Mouse (Mus musculus) MEL (cell line): ENCODE data around the gene Chmp5. TPM values are rescaled to one million over a fixed set of nuclear protein-coding genes. Genes with fewer than 3 reads are reported as not detected.

Source experiments
- DNase-seq: peaks from one replicate; pipeline ENCODE4 v3.0.0; 2011; ENCODE audit warnings: low read depth, low spot score
- H3K27ac ChIP-seq: 2 replicates; pipeline ENCODE4 v1.5.1; 2012; ENCODE audit warnings: low read depth, mild to moderate bottlenecking, control low read depth, low read length, moderate library complexity; ENCODE audit not compliant: control insufficient read depth
- H3K27me3 ChIP-seq, 2 experiments: fragments of 150-350 bp in 1 of 2; sonication (generic) in 1 of 2; 2 replicates each; pipeline ENCODE4 v1.6.1; 2012; ENCODE audit warnings: low read length in 2 of 2, mild to moderate bottlenecking in 2 of 2, improper control_type of control experiment in 1 of 2, moderate library complexity in 1 of 2; ENCODE audit not compliant: insufficient read depth in 2 of 2, control insufficient read depth in 1 of 2
- H3K36me3 ChIP-seq, 2 experiments: 2 replicates each; pipeline ENCODE4 v1.6.1; 2012 to 2014; ENCODE audit warnings: low read length in 2 of 2, improper control_type of control experiment in 1 of 2, inconsistent platforms in 1 of 2, mild to moderate bottlenecking in 1 of 2; ENCODE audit not compliant: insufficient read depth in 2 of 2, control insufficient read depth in 1 of 2
- H3K4me1 ChIP-seq, 2 experiments: fragments of 150-350 bp in 1 of 2; sonication (generic) in 1 of 2; 2 replicates each; pipeline ENCODE4 v1.6.1; 2012; ENCODE audit warnings: low read length in 2 of 2, improper control_type of control experiment in 1 of 2, mild to moderate bottlenecking in 1 of 2; ENCODE audit not compliant: insufficient read depth in 2 of 2, control insufficient read depth in 1 of 2
- H3K4me3 ChIP-seq, 2 experiments: fragments of 150-350 bp in 1 of 2; sonication (generic) in 1 of 2; 2 replicates each; pipeline ENCODE4 v1.5.1; 2012; ENCODE audit warnings: low read depth in 2 of 2, low read length in 2 of 2, mild to moderate bottlenecking in 2 of 2, moderate library complexity in 2 of 2, control low read depth in 1 of 2, improper control_type of control experiment in 1 of 2; ENCODE audit not compliant: control insufficient read depth in 1 of 2, insufficient read depth in 1 of 2
- H3K79me2 ChIP-seq: 2 replicates; pipeline ENCODE4 v1.6.1; 2012; ENCODE audit warnings: mild to moderate bottlenecking, low read length, moderate library complexity; ENCODE audit not compliant: control insufficient read depth, poor library complexity, insufficient read depth
- H3K9ac ChIP-seq: 2 replicates; pipeline ENCODE4 v1.6.1; 2012; ENCODE audit warnings: low read depth, mild to moderate bottlenecking, control low read depth, low read length, moderate library complexity; ENCODE audit not compliant: control insufficient read depth, poor library complexity, severe bottlenecking
- H3K9me3 ChIP-seq: fragments of 150-350 bp; sonication (generic); replicated peaks from 2 replicates; pipeline ENCODE4 v1.6.1; 2012; ENCODE audit warnings: mild to moderate bottlenecking, low read length, improper control_type of control experiment, moderate library complexity; ENCODE audit not compliant: insufficient read depth
- CHD2 ChIP-seq: IDR thresholded peaks from 2 replicates; pipeline ENCODE4 v1.6.1; 2011; ENCODE audit warnings: low read length, improper control_type of control experiment
- CTCF ChIP-seq, 3 experiments: IDR thresholded peaks in 2 of 3; conservative IDR thresholded peaks in 1 of 3; 2 replicates each; pipeline ENCODE4 v1.5.1; 2011 to 2012; ENCODE audit warnings: low read length in 3 of 3, low read depth in 2 of 3, mild to moderate bottlenecking in 2 of 3, improper control_type of control experiment in 1 of 3, inconsistent platforms in 1 of 3, mixed read lengths in 1 of 3, moderate library complexity in 1 of 3; ENCODE audit not compliant: control insufficient read depth in 1 of 3, insufficient read depth in 1 of 3, poor library complexity in 1 of 3, severe bottlenecking in 1 of 3
- E2F4 ChIP-seq: IDR thresholded peaks from 2 replicates; pipeline ENCODE4 v1.6.1; 2011; ENCODE audit warnings: low read depth, low read length, improper control_type of control experiment, borderline replicate concordance
- ELF1 ChIP-seq: IDR thresholded peaks from 2 replicates; pipeline ENCODE4 v1.6.1; 2014; ENCODE audit warnings: low read depth, mild to moderate bottlenecking, inconsistent platforms, low read length, improper control_type of control experiment, moderate library complexity
- EP300 ChIP-seq, 2 experiments: IDR thresholded peaks; 2 replicates each; pipeline ENCODE4 v1.6.1; 2011; ENCODE audit warnings: improper control_type of control experiment in 2 of 2, low read length in 2 of 2, low read depth in 1 of 2, mild to moderate bottlenecking in 1 of 2
- ETS1 ChIP-seq: IDR thresholded peaks from 2 replicates; pipeline ENCODE4 v1.6.1; 2012; ENCODE audit warnings: low read depth, mild to moderate bottlenecking, inconsistent platforms, low read length, improper control_type of control experiment, moderate library complexity
- GATA1 ChIP-seq: IDR thresholded peaks from 2 replicates; pipeline ENCODE4 v1.6.1; 2011; ENCODE audit warnings: low read depth, low read length, improper control_type of control experiment
- HCFC1 ChIP-seq: IDR thresholded peaks from 2 replicates; pipeline ENCODE4 v1.6.1; 2012; ENCODE audit warnings: low read depth, mild to moderate bottlenecking, inconsistent platforms, low read length, improper control_type of control experiment, moderate library complexity
- MAFK ChIP-seq: IDR thresholded peaks from 2 replicates; pipeline ENCODE4 v1.6.1; 2011; ENCODE audit warnings: low read depth, mild to moderate bottlenecking, low read length, improper control_type of control experiment, borderline replicate concordance
- MAZ ChIP-seq: IDR thresholded peaks from 2 replicates; pipeline ENCODE4 v1.6.1; 2012; ENCODE audit warnings: low read depth, mild to moderate bottlenecking, inconsistent platforms, low read length, improper control_type of control experiment
- NELFE ChIP-seq: IDR thresholded peaks from 2 replicates; pipeline ENCODE4 v1.6.1; 2011; ENCODE audit warnings: low read depth, low read length, improper control_type of control experiment
- POLR2A ChIP-seq, 2 experiments: IDR thresholded peaks; 2 replicates each; pipeline ENCODE4 v1.6.1; 2011 to 2012; ENCODE audit warnings: low read length in 2 of 2, mild to moderate bottlenecking in 2 of 2, control low read depth in 1 of 2, improper control_type of control experiment in 1 of 2, low read depth in 1 of 2, moderate library complexity in 1 of 2; ENCODE audit not compliant: control insufficient read depth in 1 of 2, insufficient read depth in 1 of 2, poor library complexity in 1 of 2
- SIN3A ChIP-seq: IDR thresholded peaks from 2 replicates; pipeline ENCODE4 v1.6.1; 2012; ENCODE audit warnings: low read length, improper control_type of control experiment, inconsistent platforms
- TAL1 ChIP-seq: IDR thresholded peaks from 2 replicates; pipeline ENCODE4 v1.6.1; 2012; ENCODE audit warnings: mild to moderate bottlenecking, inconsistent platforms, low read length, moderate library complexity, mixed read lengths
- TBP ChIP-seq: IDR thresholded peaks from 2 replicates; pipeline ENCODE4 v1.8.0; 2011; ENCODE audit warnings: low read depth, low read length, improper control_type of control experiment
- TCF12 ChIP-seq: IDR thresholded peaks from 2 replicates; pipeline ENCODE4 v1.6.1; 2014; ENCODE audit warnings: low read depth, mild to moderate bottlenecking, inconsistent platforms, low read length, improper control_type of control experiment, moderate library complexity
- USF1 ChIP-seq: IDR thresholded peaks from 2 replicates; pipeline ENCODE4 v1.6.1; 2014; ENCODE audit warnings: low read depth, mild to moderate bottlenecking, inconsistent platforms, low read length, improper control_type of control experiment, moderate library complexity
- ZMIZ1 ChIP-seq: IDR thresholded peaks from 2 replicates; pipeline ENCODE4 v1.6.1; 2012; ENCODE audit warnings: low read depth, mild to moderate bottlenecking, inconsistent platforms, low read length, improper control_type of control experiment, moderate library complexity
- ZNF384 ChIP-seq: IDR thresholded peaks from 2 replicates; pipeline ENCODE4 v1.6.1; 2012; ENCODE audit warnings: low read depth, mild to moderate bottlenecking, inconsistent platforms, low read length, improper control_type of control experiment
- polyA plus RNA-seq, 2 experiments: library from polyadenylated mRNA; stranded (reverse) in 1 of 2; unstranded in 1 of 2; fragments of >175 nt in 1 of 2; fragments of >200 nt in 1 of 2; gene quantifications; 2 replicates each; pipeline versions ENCODE4 v1.2.1 to v1.2.4; 2012; ENCODE audit warnings: low replicate concordance in 2 of 2, low read depth in 1 of 2; ENCODE audit not compliant: insufficient read length in 2 of 2, insufficient read depth in 1 of 2, missing spikeins in 1 of 2
- total RNA-seq: library from RNA; depleted of rRNA; stranded (reverse); fragments of 300-350 nt; gene quantifications from 2 replicates; pipeline ENCODE4 v1.2.3, GENCODE M21; 2012; rRNA removed

Gene Chmp5
- total and polyA plus RNA-seq, 3 experiments: 34.7 to 38.5 TPM; not detected in 1

- Histone ChIP-seq H3K4me1 (no peaks in the 10 kb centered on the region; a peak in 1 of 4 replicates), H3K4me3 (no peak overlapping the region), H3K27me3 (no peaks in the 10 kb centered on the region), H3K79me2 (peaks cover 1% of the 10 kb centered on the region; the same call in 1 of the 2 replicates), H3K27ac (no peak overlapping the region), H3K9me3 (no peaks in the 10 kb centered on the region), H3K36me3 (peaks cover 4 to 60% of the 10 kb centered on the region in 2 experiments), H3K9ac (no peak overlapping the region)
- DNase-seq: peak; percentile 39
- TF ChIP-seq SIN3A (no peak), CTCF (IDR thresholded peaks at IDR 0.05 in 2 of 3, conservative IDR thresholded peaks at IDR 0.05 in 1 of 3; ENCODE audit: control insufficient read depth in 1 of 3, insufficient read depth in 1 of 3, low read depth in 2 of 3, low read length in 3 of 3, poor library complexity in 1 of 3, severe bottlenecking in 1 of 3) (peak; percentile 17 to 31 (median 21); a peak in 2 of 6 replicates), MAFK (no peak), ZNF384 (peak; percentile 83)
These were observed 52.8 kb downstream of the Chmp5 start for GRCm38 (mm10) chr4:41000842-41001639.

- no peaks in the 10 kb centered on the region for H3K79me2 ChIP-seq
- no peaks in the 10 kb centered on the region for H3K27me3 ChIP-seq
- no peaks in the 10 kb centered on the region for H3K9me3 ChIP-seq
- TF ChIP-seq TBP (no peak), MAZ (no peak), GATA1 (peak; percentile 54), POLR2A (IDR thresholded peaks at IDR 0.05; ENCODE audit: control insufficient read depth in 1 of 2, insufficient read depth in 1 of 2, low read depth in 1 of 2, low read length in 2 of 2, poor library complexity in 1 of 2) (peak in 1 of 2 experiments; percentile 32; a peak in 1 of 4 replicates), ZMIZ1 (no peak), ELF1 (no peak), NELFE (no peak), ETS1 (peak; percentile 47; the same call in 1 of the 2 replicates), EP300 (IDR thresholded peaks at IDR 0.05; ENCODE audit: low read depth in 1 of 2, low read length in 2 of 2) (peak; percentile 31 to 42; a peak in 2 of 4 replicates), CHD2 (no peak), TCF12 (no peak), USF1 (peak; percentile 58; the same call in 1 of the 2 replicates), E2F4 (no peak), HCFC1 (no peak), TAL1 (0 out of 2 replicates have a peak, but pooled peaks have one; percentile 17)
- peaks cover 15 to 22% of the 10 kb centered on the region in 2 experiments for H3K36me3 ChIP-seq
- H3K27ac ChIP-seq: no peak overlapping the region
- H3K4me3 ChIP-seq: no peak overlapping the region
- H3K4me1 ChIP-seq: peaks cover 2 to 6% of the 10 kb centered on the region in 2 experiments; a peak in 2 of 4 replicates
- H3K9ac ChIP-seq: no peak overlapping the region
- peak; percentile 67 for DNase-seq
These were observed 65.1 kb downstream of the Chmp5 start for GRCm38 (mm10) chr4:41013351-41013750.

Other genes with a start within 250 kb of the Chmp5 start
- gene Aptx, start 245.2 kb upstream of the Chmp5 start, total RNA-seq: 15.6 and 19.8 TPM in 2 replicates
- 10 to 100 TPM in 1 of 2 experiments, not detected in 1; 18.8 TPM for gene Aptx, start 245.2 kb upstream of the Chmp5 start, polyA plus RNA-seq
- gene Dnaja1, start 226.3 kb upstream of the Chmp5 start, total RNA-seq: 108 and 115 TPM in 2 replicates
- gene Dnaja1, start 226.3 kb upstream of the Chmp5 start, polyA plus RNA-seq: 100 to 1,000 TPM; 355 to 482 TPM
- gene Smu1, start 190.5 kb upstream of the Chmp5 start, total RNA-seq: 124 TPM in 2 replicates
- 100 to 1,000 TPM in 1 of 2 experiments, not detected in 1; 111 TPM for gene Smu1, start 190.5 kb upstream of the Chmp5 start, polyA plus RNA-seq
- gene B4galt1, start 94.4 kb upstream of the Chmp5 start, total RNA-seq: 10.8 TPM in 2 replicates
- gene B4galt1, start 94.4 kb upstream of the Chmp5 start, polyA plus RNA-seq: 10 to 100 TPM in 1 of 2 experiments, not detected in 1; 22.5 TPM
- 1.4 TPM in 1 of 2 replicates, not detected in the other for gene Spink4, start 28.4 kb upstream of the Chmp5 start, total RNA-seq
- gene Spink4, start 28.4 kb upstream of the Chmp5 start, polyA plus RNA-seq: under 1 TPM in 1 of 2 experiments, not detected in 1; 0.19 TPM
- 175 and 194 TPM in 2 replicates for gene Bag1, start 113 bp upstream of the Chmp5 start, total RNA-seq
- 100 to 1,000 TPM in 1 of 2 experiments, not detected in 1; 235 TPM for gene Bag1, start 113 bp upstream of the Chmp5 start, polyA plus RNA-seq
- gene Nfx1, start 22.5 kb downstream of the Chmp5 start, total RNA-seq: 54.9 and 56.6 TPM in 2 replicates
- 10 to 100 TPM in 1 of 2 experiments, not detected in 1; 72.6 TPM for gene Nfx1, start 22.5 kb downstream of the Chmp5 start, polyA plus RNA-seq
- gene Aqp7, start 99.7 kb downstream of the Chmp5 start, total RNA-seq: not detected in 2 replicates
- gene Aqp7, start 99.7 kb downstream of the Chmp5 start, polyA plus RNA-seq: under 1 TPM in 1 of 2 experiments, not detected in 1; 0.06 TPM
- 0.10 and 0.12 TPM in 2 replicates for gene Aqp3, start 149.8 kb downstream of the Chmp5 start, total RNA-seq
- under 1 TPM in 1 of 2 experiments, not detected in 1; 0.42 TPM for gene Aqp3, start 149.8 kb downstream of the Chmp5 start, polyA plus RNA-seq
- gene Nol6, start 176.0 kb downstream of the Chmp5 start, total RNA-seq: 28.1 and 36.6 TPM in 2 replicates
- 10 to 100 TPM in 1 of 2 experiments, not detected in 1; 71.2 TPM for gene Nol6, start 176.0 kb downstream of the Chmp5 start, polyA plus RNA-seq
- gene Ube2r2, start 187.3 kb downstream of the Chmp5 start, total RNA-seq: 24.5 and 28.2 TPM in 2 replicates
- 10 to 100 TPM; 70.1 to 94.1 TPM for gene Ube2r2, start 187.3 kb downstream of the Chmp5 start, polyA plus RNA-seq